Mouse (Mus musculus): Measurements from ENCODE around the gene Arl4d. TPM values are rescaled to one million over a fixed set of nuclear protein-coding genes. Genes with fewer than 3 reads are reported as not detected.

Arl4d gene
- polyA plus RNA-seq, 1 experiment = 10.2 TPM

DNA sequence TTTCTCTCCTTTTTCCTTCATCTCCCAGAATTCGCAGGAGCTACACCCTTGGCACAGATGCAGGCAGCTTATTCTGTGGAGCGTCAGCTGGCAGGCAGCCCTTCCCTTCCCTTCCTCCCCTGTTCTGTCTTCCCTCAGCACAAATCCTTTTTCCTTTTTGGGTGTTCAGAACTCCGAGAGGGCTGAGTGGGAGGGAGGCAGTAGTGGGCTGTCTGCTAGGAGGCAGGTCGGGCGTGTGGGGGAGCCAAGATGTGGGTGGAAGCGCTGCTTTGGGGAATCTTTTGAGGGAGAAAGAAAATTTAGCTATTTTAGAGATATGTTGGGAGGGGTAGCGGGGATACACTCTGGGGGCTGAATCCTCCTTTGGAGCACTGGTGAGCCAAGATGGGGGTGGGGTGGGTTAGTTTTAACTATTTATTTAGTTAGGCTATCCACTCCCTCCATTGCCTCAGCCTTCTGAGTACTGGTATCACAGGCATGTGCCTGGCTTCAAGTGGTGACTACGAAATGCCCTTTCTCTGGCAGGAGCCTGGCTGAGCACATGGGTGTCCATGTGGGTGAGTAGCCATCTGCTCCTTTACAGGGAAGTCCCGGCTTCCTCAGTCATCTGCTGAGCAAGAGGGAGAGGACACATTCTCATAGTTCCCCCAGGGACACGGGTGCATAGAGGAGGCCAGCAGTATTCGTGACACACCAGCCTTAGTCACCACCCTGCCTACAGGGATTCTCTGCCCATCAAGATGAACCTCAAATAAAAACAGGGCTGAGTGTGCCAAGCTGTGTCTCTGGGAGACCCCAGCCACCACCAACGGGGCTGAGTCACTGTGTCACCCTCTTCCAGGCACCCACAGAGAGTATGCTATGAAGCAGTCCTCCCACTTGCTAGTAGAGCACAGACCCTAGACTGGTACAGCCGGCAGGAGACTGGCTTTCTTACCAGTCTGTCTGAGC, 22.3 kb downstream of the Arl4d start:
- no peak overlapping the region for H3K4me3 ChIP-seq (ENCODE audit: control insufficient read depth, low read depth, low read length)
- H3K4me1 ChIP-seq (ENCODE audit: control insufficient read depth, insufficient read depth, low read length) = peaks cover 3% of the 10 kb centered on the region; the same call in 1 of the 2 replicates
- TF ChIP-seq POLR2A (IDR thresholded peaks at IDR 0.05; ENCODE audit: control insufficient read depth, low read depth, low read length) (no peak), CTCF (IDR thresholded peaks at IDR 0.05; ENCODE audit: control insufficient read depth, insufficient read depth, insufficient replicate concordance, low read depth, low read length) (no peak)
- peak overlapping the region; percentile 44 for H3K27ac ChIP-seq (ENCODE audit: control insufficient read depth, insufficient read depth, low read depth, low read length)
- no peaks in the 10 kb centered on the region for H3K27me3 ChIP-seq (ENCODE audit: control insufficient read depth, insufficient read depth, low read length)
- no peaks in the 10 kb centered on the region for H3K36me3 ChIP-seq (ENCODE audit: control insufficient read depth, insufficient read depth, low read length)

DNA sequence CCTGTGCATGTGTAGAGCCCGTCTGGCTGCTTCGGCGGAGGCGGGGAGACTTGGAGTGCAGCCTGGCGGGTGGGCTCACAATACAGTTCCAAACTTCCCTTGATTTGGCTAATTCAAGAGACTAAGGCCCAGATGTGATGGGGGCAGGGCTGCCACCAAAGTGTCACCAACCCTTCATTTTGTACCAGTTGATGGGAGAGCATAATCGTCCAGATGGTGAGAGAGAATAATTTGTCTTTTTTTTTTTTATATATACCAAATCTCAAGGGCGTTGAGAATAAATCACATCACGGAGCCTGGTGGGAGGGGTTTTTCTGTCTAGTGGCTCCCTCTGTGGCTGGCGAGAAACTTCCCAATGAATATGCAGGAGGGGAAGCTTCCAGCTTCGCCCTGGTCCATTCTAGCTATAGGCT, 24.4 kb downstream of the Arl4d start:
- Histone ChIP-seq H3K4me3 (ENCODE audit: control insufficient read depth, low read depth, low read length) (no peak overlapping the region), H3K27ac (ENCODE audit: control insufficient read depth, insufficient read depth, low read depth, low read length) (no peak overlapping the region), H3K36me3 (ENCODE audit: control insufficient read depth, insufficient read depth, low read length) (no peaks in the 10 kb centered on the region), H3K27me3 (ENCODE audit: control insufficient read depth, insufficient read depth, low read length) (no peaks in the 10 kb centered on the region), H3K4me1 (ENCODE audit: control insufficient read depth, insufficient read depth, low read length) (peaks cover 3% of the 10 kb centered on the region; the same call in 1 of the 2 replicates)
- TF ChIP-seq POLR2A (IDR thresholded peaks at IDR 0.05; ENCODE audit: control insufficient read depth, low read depth, low read length) (no peak), CTCF (IDR thresholded peaks at IDR 0.05; ENCODE audit: control insufficient read depth, insufficient read depth, insufficient replicate concordance, low read depth, low read length) (no peak)

GRCm38 (mm10) chr11:101690326-101690725, 25.0 kb downstream of the Arl4d start:
- peaks cover 3% of the 10 kb centered on the region; the same call in 1 of the 2 replicates for H3K4me1 ChIP-seq (ENCODE audit: control insufficient read depth, insufficient read depth, low read length)
- H3K27me3 ChIP-seq (ENCODE audit: control insufficient read depth, insufficient read depth, low read length) = no peaks in the 10 kb centered on the region
- no peak for TF ChIP-seq POLR2A (IDR thresholded peaks at IDR 0.05; ENCODE audit: control insufficient read depth, low read depth, low read length)
- no peak for TF ChIP-seq CTCF (IDR thresholded peaks at IDR 0.05; ENCODE audit: control insufficient read depth, insufficient read depth, insufficient replicate concordance, low read depth, low read length)
- H3K36me3 ChIP-seq (ENCODE audit: control insufficient read depth, insufficient read depth, low read length) = no peaks in the 10 kb centered on the region
- H3K4me3 ChIP-seq (ENCODE audit: control insufficient read depth, low read depth, low read length) = no peak overlapping the region
- no peak overlapping the region for H3K27ac ChIP-seq (ENCODE audit: control insufficient read depth, insufficient read depth, low read depth, low read length)

- no peak overlapping the region for H3K4me3 ChIP-seq (ENCODE audit: control insufficient read depth, low read depth, low read length)
- H3K4me1 ChIP-seq (ENCODE audit: control insufficient read depth, insufficient read depth, low read length) = peaks cover 6% of the 10 kb centered on the region; the same call in 1 of the 2 replicates
- no peaks in the 10 kb centered on the region for H3K36me3 ChIP-seq (ENCODE audit: control insufficient read depth, insufficient read depth, low read length)
- no peak for TF ChIP-seq CTCF (IDR thresholded peaks at IDR 0.05; ENCODE audit: control insufficient read depth, insufficient read depth, insufficient replicate concordance, low read depth, low read length)
- TF ChIP-seq POLR2A (IDR thresholded peaks at IDR 0.05; ENCODE audit: control insufficient read depth, low read depth, low read length) = no peak
- no peaks in the 10 kb centered on the region for H3K27me3 ChIP-seq (ENCODE audit: control insufficient read depth, insufficient read depth, low read length)
- no peak overlapping the region for H3K27ac ChIP-seq (ENCODE audit: control insufficient read depth, insufficient read depth, low read depth, low read length)
Observed at GRCm38 (mm10) chr11:101695906-101696661, 30.7 kb downstream of the Arl4d start.

- Histone ChIP-seq H3K36me3 (ENCODE audit: control insufficient read depth, insufficient read depth, low read length) (no peaks in the 10 kb centered on the region), H3K27ac (ENCODE audit: control insufficient read depth, insufficient read depth, low read depth, low read length) (no peak overlapping the region), H3K4me1 (ENCODE audit: control insufficient read depth, insufficient read depth, low read length) (peaks cover 6% of the 10 kb centered on the region; the same call in 1 of the 2 replicates), H3K27me3 (ENCODE audit: control insufficient read depth, insufficient read depth, low read length) (no peaks in the 10 kb centered on the region), H3K4me3 (ENCODE audit: control insufficient read depth, low read depth, low read length) (no peak overlapping the region)
- TF ChIP-seq POLR2A (IDR thresholded peaks at IDR 0.05; ENCODE audit: control insufficient read depth, low read depth, low read length) (no peak), CTCF (IDR thresholded peaks at IDR 0.05; ENCODE audit: control insufficient read depth, insufficient read depth, insufficient replicate concordance, low read depth, low read length) (no peak)
Observed at GRCm38 (mm10) chr11:101697156-101697861, 32.0 kb downstream of the Arl4d start.

- TF ChIP-seq CTCF (IDR thresholded peaks at IDR 0.05; ENCODE audit: control insufficient read depth, insufficient read depth, insufficient replicate concordance, low read depth, low read length) (no peak), POLR2A (IDR thresholded peaks at IDR 0.05; ENCODE audit: control insufficient read depth, low read depth, low read length) (no peak)
- Histone ChIP-seq H3K27ac (ENCODE audit: control insufficient read depth, insufficient read depth, low read depth, low read length) (no peak overlapping the region), H3K4me3 (ENCODE audit: control insufficient read depth, low read depth, low read length) (no peak overlapping the region)
Observed at GRCm38 (mm10) chr11:101698114-101698513, 32.8 kb downstream of the Arl4d start.

More at GRCm38 (mm10) chr11:101698114-101698513, 32.8 kb downstream of the Arl4d start:
- H3K36me3 ChIP-seq (ENCODE audit: control insufficient read depth, insufficient read depth, low read length) = no peaks in the 10 kb centered on the region
- no peaks in the 10 kb centered on the region for H3K27me3 ChIP-seq (ENCODE audit: control insufficient read depth, insufficient read depth, low read length)
- H3K4me1 ChIP-seq (ENCODE audit: control insufficient read depth, insufficient read depth, low read length) = peaks cover 6% of the 10 kb centered on the region; the same call in 1 of the 2 replicates
